Mouse (Mus musculus): ENCODE measurements around the gene Nisch.

Gene Nisch

GRCm38 (mm10) chr14:31216846-31217245 is at the start of gene Nisch:
Gene Nisch (minus strand): TSS chr14:31216946.
- DNase-seq, result no peak

- DNase-seq, result no peak
Measured at GRCm38 (mm10) chr14:31260932-31261331, 44.2 kb upstream of the Nisch start.

- no peak for DNase-seq
Measured at GRCm38 (mm10) chr14:31260374-31260773, 43.6 kb upstream of the Nisch start.

GRCm38 (mm10) chr14:31258476-31259050 is 41.8 kb upstream of the Nisch start:
- DNase-seq, result no peak

GRCm38 (mm10) chr14:31252091-31252490 is 35.3 kb upstream of the Nisch start:
- DNase-seq, result no peak

GRCm38 (mm10) chr14:31251626-31252025 is 34.9 kb upstream of the Nisch start:
- DNase-seq, result no peak

- DNase-seq, result peak; percentile 96
Measured at GRCm38 (mm10) chr14:31251084-31251604, 34.4 kb upstream of the Nisch start, which contains the start of the genes Phf7 and Bap1. Gene Phf7 (minus strand): TSS chr14:31251317. Gene Bap1 (plus strand): TSS chr14:31251450.

GRCm38 (mm10) chr14:31250222-31251083 is 33.7 kb upstream of the Nisch start:
- DNase-seq, result no peak

- DNase-seq, result no peak
Measured at GRCm38 (mm10) chr14:31248396-31248795, 31.6 kb upstream of the Nisch start.

GRCm38 (mm10) chr14:31245946-31246345 is 29.2 kb upstream of the Nisch start:
- DNase-seq, result no peak

GRCm38 (mm10) chr14:31244777-31245176 is 28.0 kb upstream of the Nisch start:
- DNase-seq, result no peak

GRCm38 (mm10) chr14:31240528-31240927 is 23.8 kb upstream of the Nisch start:
- DNase-seq, result no peak

GRCm38 (mm10) chr14:31237101-31237882 is 20.5 kb upstream of the Nisch start:
- DNase-seq, result peak; percentile 79

- DNase-seq, result peak; percentile 93
Measured at GRCm38 (mm10) chr14:31233996-31234591, 17.3 kb upstream of the Nisch start.

GRCm38 (mm10) chr14:31233070-31233995 is 16.6 kb upstream of the Nisch start:
- peak; percentile 82 for DNase-seq

GRCm38 (mm10) chr14:31232404-31233069 is 15.8 kb upstream of the Nisch start:
- DNase-seq, result peak; percentile 44

- DNase-seq, result no peak
Measured at GRCm38 (mm10) chr14:31230442-31230841, 13.7 kb upstream of the Nisch start.

- peak; percentile 80 for DNase-seq
Measured at GRCm38 (mm10) chr14:31228234-31228633, 11.5 kb upstream of the Nisch start.

- peak; percentile 82 for DNase-seq
Measured at GRCm38 (mm10) chr14:31226978-31227377, 10.2 kb upstream of the Nisch start.

- peak; percentile 93 for DNase-seq
Measured at GRCm38 (mm10) chr14:31217666-31218065, 920 bp upstream of the Nisch start, which contains the start of gene Sema3g. Gene Sema3g (plus strand): TSS chr14:31217860.
